Mouse (Mus musculus): ENCODE results near the gene Fus. TPM values are rescaled to one million over a fixed set of nuclear protein-coding genes. Genes with fewer than 3 reads are reported as not detected.

Fus gene
- polyA plus RNA-seq, 1 experiment from 2014 or later = 440 TPM

- Histone ChIP-seq H3K4me1 (peaks cover 29% of the 10 kb centered on the region), H3K9ac (peak within 1 kb of the TSS; percentile 42), H3K9me3 (replicated peaks) (no peaks in the 10 kb centered on the region), H3K27me3 (no peaks in the 10 kb centered on the region), H3K4me2 (peak within 1 kb of the TSS; percentile 61), H3K36me3 (peaks cover 30% of the 10 kb centered on the region), H3K4me3 (replicated peaks) (peak within 1 kb of the TSS; percentile 39), H3K27ac (peak within 1 kb of the TSS; percentile 86)
- WGBS = 5% methylated on average over 18 of the region's 18 CpGs
- ATAC-seq (replicated peaks; ENCODE audit: low FRiP score) = peak; percentile 73
Measured at GRCm38 (mm10) chr7:127993341-127993977, 26.2 kb downstream of the Fus start, which contains the start of gene Pycard. Gene Pycard (minus strand): TSS chr7:127993867.

DNA sequence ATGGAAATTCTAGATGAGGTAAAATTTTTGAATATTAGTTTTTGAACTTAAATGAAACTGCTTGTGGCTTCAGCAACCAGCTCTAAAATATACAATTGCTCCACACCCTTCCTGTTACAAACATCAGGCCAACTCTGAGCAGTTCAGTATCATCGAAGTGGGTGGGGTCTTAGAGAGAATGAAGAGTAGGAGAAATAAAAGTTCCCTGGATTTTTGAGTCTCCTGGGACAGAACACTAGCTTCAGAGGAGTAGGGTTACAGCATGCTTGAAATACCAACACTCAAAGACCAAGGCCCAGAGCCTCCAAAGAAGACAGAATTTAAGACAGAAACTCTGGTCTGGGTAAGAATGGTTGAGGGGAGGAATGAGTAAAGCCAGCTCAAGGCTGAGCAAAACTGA, 32.2 kb downstream of the Fus start:
- Histone ChIP-seq H3K9me3 (replicated peaks) (no peaks in the 10 kb centered on the region; the same call in 1 of the 2 replicates), H3K4me2 (no peak overlapping the region), H3K36me3 (no peaks in the 10 kb centered on the region), H3K9ac (no peak overlapping the region), H3K27ac (no peak overlapping the region), H3K4me3 (replicated peaks) (no peak overlapping the region), H3K4me1 (peaks cover 12% of the 10 kb centered on the region), H3K27me3 (peaks cover 5% of the 10 kb centered on the region; the same call in 1 of the 2 replicates)
- no peak for ATAC-seq (replicated peaks; ENCODE audit: low FRiP score)
- 67% methylated on average over 1 of the region's 1 CpGs for WGBS

GRCm38 (mm10) chr7:128000068-128000950, 33.1 kb downstream of the Fus start:
- H3K27me3 ChIP-seq = peaks cover 9% of the 10 kb centered on the region; the same call in 1 of the 2 replicates
- no peak overlapping the region for H3K27ac ChIP-seq
- no peaks in the 10 kb centered on the region for H3K36me3 ChIP-seq
- 50% methylated on average over 1 of the region's 1 CpGs for WGBS
- ATAC-seq (replicated peaks; ENCODE audit: low FRiP score) = no peak
- H3K4me3 ChIP-seq (replicated peaks) = no peak overlapping the region
- H3K4me1 ChIP-seq = peaks cover 20% of the 10 kb centered on the region
- no peaks in the 10 kb centered on the region; the same call in 1 of the 2 replicates for H3K9me3 ChIP-seq (replicated peaks)
- no peak overlapping the region for H3K9ac ChIP-seq
- H3K4me2 ChIP-seq = no peak overlapping the region

DNA sequence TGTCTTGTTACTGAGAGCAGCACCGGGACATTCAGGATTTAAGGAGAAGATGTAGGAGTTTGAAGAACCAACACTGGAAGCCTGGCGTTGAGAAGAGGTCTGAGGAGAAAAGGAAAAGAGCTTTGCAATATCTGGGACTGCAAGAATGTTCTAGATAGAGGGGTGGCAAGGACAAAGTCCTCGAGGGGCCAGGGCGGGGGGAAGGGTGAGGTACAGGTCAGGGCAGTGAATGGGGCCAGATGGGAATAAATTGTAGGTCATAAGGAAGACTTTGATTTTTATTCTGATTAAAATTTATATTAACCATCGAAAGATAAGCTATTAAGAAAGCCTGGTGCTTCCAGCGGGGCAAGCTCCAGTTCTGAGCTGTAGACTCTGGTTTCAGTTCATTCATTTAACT, 35.8 kb downstream of the Fus start:
- no peak overlapping the region for H3K4me2 ChIP-seq
- H3K9ac ChIP-seq = no peak overlapping the region
- no peak overlapping the region for H3K4me3 ChIP-seq (replicated peaks)
- H3K36me3 ChIP-seq = no peaks in the 10 kb centered on the region
- peak overlapping the region; percentile 93 for H3K27ac ChIP-seq
- H3K27me3 ChIP-seq = peaks cover 9% of the 10 kb centered on the region; the same call in 1 of the 2 replicates
- peaks cover 26% of the 10 kb centered on the region for H3K4me1 ChIP-seq
- H3K9me3 ChIP-seq (replicated peaks) = no peaks in the 10 kb centered on the region; the same call in 1 of the 2 replicates
- WGBS = 83% methylated on average over 6 of the region's 6 CpGs
- no peak for ATAC-seq (replicated peaks; ENCODE audit: low FRiP score)

DNA sequence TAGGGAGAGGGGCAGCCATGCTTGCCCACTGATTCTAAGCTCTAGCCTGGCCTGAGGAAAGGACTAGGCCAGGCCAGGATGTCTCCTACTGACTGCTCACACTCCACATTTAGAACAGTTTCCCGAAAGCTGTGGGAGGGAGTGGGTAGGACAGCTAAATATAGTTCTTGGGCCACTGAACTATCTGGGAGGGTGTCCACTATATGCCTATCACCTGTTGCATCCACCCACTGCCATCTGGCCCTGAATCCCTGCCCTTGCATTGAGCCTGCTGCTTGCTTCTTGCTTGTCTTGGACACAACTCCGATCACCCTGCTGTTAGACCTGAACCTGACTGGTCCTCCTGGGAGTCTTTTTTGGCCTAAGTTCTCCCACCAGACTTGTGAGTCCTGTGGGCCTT, 36.4 kb downstream of the Fus start, which contains the start of gene Trim72:
TSS of gene Trim72 (plus strand) at position 262 of the 400 bp plus-strand sequence.
- H3K4me2 ChIP-seq = peak within 1 kb of the TSS; percentile 52
- 75% methylated on average over 2 of the region's 2 CpGs for WGBS
- H3K4me1 ChIP-seq = peaks cover 26% of the 10 kb centered on the region
- peak within 1 kb of the TSS; percentile 28 for H3K4me3 ChIP-seq (replicated peaks)
- peaks cover 9% of the 10 kb centered on the region; the same call in 1 of the 2 replicates for H3K27me3 ChIP-seq
- H3K36me3 ChIP-seq = no peaks in the 10 kb centered on the region
- H3K9me3 ChIP-seq (replicated peaks) = no peaks in the 10 kb centered on the region; the same call in 1 of the 2 replicates
- H3K9ac ChIP-seq = peak within 1 kb of the TSS; percentile 32; the same call in 1 of the 2 replicates
- peak within 1 kb of the TSS; percentile 93 for H3K27ac ChIP-seq
- ATAC-seq (replicated peaks; ENCODE audit: low FRiP score) = no peak

DNA sequence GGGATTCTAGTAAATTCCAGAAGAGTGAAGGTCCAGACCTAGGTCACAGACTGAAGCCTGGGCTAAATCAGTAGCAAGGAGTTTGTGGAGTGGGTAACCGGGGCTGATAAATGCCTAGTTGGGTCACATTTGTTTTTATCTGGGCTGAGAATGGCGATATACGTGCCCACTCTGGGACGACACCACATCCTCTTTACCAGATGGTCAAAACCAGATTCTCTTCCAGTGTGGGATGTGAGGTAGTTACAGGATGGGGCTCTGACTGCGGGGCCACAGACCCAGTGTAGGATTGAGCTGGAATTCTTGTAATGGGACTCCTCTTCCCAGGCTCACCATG, 36.9 kb downstream of the Fus start:
- Histone ChIP-seq H3K9ac (0 out of 2 replicates have a peak overlapping the region, but pooled peaks have one; percentile 32), H3K27me3 (peaks cover 9% of the 10 kb centered on the region; the same call in 1 of the 2 replicates)

DNA sequence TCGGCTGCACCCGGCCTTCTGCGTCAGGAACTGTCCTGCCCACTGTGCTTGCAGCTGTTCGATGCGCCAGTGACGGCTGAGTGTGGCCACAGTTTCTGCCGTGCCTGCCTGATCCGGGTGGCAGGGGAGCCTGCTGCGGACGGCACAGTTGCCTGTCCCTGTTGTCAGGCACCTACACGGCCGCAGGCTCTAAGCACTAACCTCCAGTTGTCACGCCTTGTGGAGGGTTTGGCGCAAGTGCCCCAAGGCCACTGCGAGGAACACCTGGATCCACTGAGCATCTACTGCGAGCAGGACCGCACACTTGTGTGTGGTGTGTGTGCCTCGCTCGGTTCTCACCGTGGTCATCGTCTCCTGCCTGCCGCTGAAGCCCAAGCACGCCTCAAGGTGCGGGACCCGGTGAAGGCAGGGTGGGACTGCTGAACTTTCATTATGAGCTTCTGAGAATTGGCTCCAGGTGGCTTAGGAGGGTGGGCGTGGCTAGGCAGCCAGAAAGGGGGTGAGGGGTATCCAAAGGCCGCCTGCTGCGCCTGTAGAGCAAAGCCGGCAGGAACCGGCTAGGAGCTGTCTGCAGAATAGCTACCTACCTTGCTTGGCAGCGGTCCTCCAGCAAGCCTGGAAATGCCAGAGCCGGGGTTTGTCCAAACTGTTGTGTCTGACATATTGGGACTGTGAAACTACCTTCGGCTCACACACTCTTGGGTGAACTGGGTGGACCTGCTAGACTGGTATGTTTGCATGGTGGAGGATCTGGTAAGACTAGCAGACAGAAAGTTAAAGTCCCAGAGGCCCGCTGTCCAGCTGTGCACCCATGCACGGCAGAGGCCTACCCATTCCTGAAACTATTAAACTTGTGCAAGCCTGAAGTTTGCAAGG, 37.5 kb downstream of the Fus start:
- peak overlapping the region; percentile 28 for H3K4me3 ChIP-seq (replicated peaks)
- H3K4me2 ChIP-seq = peak overlapping the region; percentile 52
- no peaks in the 10 kb centered on the region; the same call in 1 of the 2 replicates for H3K9me3 ChIP-seq (replicated peaks)
- H3K27ac ChIP-seq = peak overlapping the region; percentile 93
- peak; percentile 89 for ATAC-seq (replicated peaks; ENCODE audit: low FRiP score)
- peaks cover 26% of the 10 kb centered on the region for H3K4me1 ChIP-seq
- WGBS = 22% methylated on average over 35 of the region's 35 CpGs
- H3K9ac ChIP-seq = peak overlapping the region; percentile 32; the same call in 1 of the 2 replicates
- H3K36me3 ChIP-seq = no peaks in the 10 kb centered on the region
- H3K27me3 ChIP-seq = peaks cover 9% of the 10 kb centered on the region; the same call in 1 of the 2 replicates

More for the DNA sequence above, 36.9 kb downstream of the Fus start:
- Histone ChIP-seq H3K9me3 (replicated peaks) (no peaks in the 10 kb centered on the region; the same call in 1 of the 2 replicates), H3K36me3 (no peaks in the 10 kb centered on the region), H3K4me1 (peaks cover 26% of the 10 kb centered on the region), H3K4me2 (peak overlapping the region; percentile 52), H3K27ac (peak overlapping the region; percentile 93), H3K4me3 (replicated peaks) (peak overlapping the region; percentile 28)
- ATAC-seq (replicated peaks; ENCODE audit: low FRiP score) = no peak; the same call in 1 of the 2 replicates
- 67% methylated on average over 5 of the region's 5 CpGs for WGBS

GRCm38 (mm10) chr7:128006193-128006592, 38.9 kb downstream of the Fus start:
- 73% methylated on average over 7 of the region's 7 CpGs for WGBS
- H3K4me2 ChIP-seq = no peak overlapping the region
- no peaks in the 10 kb centered on the region for H3K36me3 ChIP-seq
- H3K27ac ChIP-seq = peak overlapping the region; percentile 93
- H3K4me3 ChIP-seq (replicated peaks) = no peak overlapping the region
- H3K9ac ChIP-seq = no peak overlapping the region
- ATAC-seq (replicated peaks; ENCODE audit: low FRiP score) = no peak
- peaks cover 26% of the 10 kb centered on the region for H3K4me1 ChIP-seq
- H3K9me3 ChIP-seq (replicated peaks) = no peaks in the 10 kb centered on the region; the same call in 1 of the 2 replicates
- peaks cover 9% of the 10 kb centered on the region; the same call in 1 of the 2 replicates for H3K27me3 ChIP-seq

DNA sequence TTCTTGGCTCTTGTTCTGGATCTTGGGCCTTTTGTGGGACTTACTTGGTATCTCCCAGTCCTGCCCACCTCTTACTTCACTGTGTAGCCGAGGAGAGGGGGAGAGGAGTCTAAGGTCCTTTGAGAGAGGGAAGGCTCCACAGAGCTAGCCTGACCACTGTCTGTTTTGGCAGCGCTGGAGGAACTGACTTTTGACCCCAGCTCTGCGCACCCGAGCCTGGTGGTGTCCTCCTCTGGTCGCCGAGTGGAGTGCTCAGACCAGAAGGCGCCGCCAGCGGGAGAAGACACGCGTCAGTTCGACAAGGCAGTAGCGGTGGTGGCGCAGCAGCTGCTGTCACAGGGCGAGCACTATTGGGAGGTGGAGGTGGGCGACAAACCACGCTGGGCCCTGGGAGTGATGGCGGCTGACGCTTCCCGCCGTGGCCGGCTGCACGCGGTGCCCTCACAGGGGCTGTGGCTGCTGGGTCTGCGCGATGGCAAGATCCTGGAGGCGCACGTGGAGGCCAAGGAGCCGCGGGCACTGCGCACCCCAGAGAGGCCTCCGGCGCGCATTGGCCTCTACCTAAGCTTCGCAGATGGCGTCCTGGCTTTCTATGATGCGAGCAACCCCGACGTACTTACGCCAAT, 42.6 kb downstream of the Fus start:
- Histone ChIP-seq H3K4me3 (replicated peaks) (peak overlapping the region; percentile 19), H3K9me3 (replicated peaks) (no peaks in the 10 kb centered on the region), H3K4me1 (peaks cover 10% of the 10 kb centered on the region), H3K27me3 (0 out of 2 replicates have a peak, but pooled peaks cover under 1% of the 10 kb centered on the region), H3K4me2 (peak overlapping the region; percentile 42), H3K9ac (no peak overlapping the region), H3K27ac (no peak overlapping the region), H3K36me3 (no peaks in the 10 kb centered on the region)
- ATAC-seq (replicated peaks; ENCODE audit: low FRiP score) = no peak
- WGBS = 63% methylated on average over 40 of the region's 40 CpGs

DNA sequence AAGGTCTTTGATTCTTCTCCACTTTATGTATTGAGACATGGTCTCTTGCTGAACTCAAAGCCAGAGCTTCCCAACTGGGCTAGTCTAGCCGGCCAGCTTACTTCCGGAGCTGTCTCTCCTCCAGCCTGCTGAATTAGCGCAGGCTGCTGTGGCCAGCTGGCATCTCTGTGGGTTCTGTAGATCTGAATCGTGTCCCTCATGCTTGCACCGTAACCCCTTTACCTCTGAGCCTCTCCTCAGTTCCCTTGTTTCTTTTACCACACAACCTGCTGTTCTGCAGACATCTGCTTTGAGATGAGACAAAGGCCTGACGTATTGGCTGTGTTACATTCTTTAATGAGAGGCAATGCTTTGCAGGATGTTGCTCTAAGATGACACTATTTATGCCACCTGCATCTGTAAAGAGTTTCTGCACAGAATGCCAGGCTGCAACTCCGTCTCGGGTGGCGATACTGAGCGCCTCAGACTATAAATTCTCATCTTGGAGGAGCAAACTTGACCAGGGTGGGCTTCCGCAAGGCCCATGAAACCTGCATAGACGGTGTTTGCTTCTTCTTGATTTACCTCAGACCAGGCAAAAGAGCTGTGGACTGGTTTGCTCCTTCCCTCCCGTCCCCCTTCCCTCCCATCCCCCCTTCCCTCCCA, 45.0 kb downstream of the Fus start:
- WGBS = 62% methylated on average over 13 of the region's 13 CpGs
- Histone ChIP-seq H3K4me3 (replicated peaks) (no peak overlapping the region), H3K27me3 (no peaks in the 10 kb centered on the region), H3K4me1 (no peaks in the 10 kb centered on the region), H3K9me3 (replicated peaks) (no peaks in the 10 kb centered on the region), H3K27ac (no peak overlapping the region), H3K4me2 (no peak overlapping the region), H3K9ac (no peak overlapping the region), H3K36me3 (no peaks in the 10 kb centered on the region)
- ATAC-seq (replicated peaks; ENCODE audit: low FRiP score) = no peak

Measured in kidney, embryonic 15.5 days (tissue).